ENCODE assay signal across 23 mouse cellular contexts in the genomic region with DNA sequence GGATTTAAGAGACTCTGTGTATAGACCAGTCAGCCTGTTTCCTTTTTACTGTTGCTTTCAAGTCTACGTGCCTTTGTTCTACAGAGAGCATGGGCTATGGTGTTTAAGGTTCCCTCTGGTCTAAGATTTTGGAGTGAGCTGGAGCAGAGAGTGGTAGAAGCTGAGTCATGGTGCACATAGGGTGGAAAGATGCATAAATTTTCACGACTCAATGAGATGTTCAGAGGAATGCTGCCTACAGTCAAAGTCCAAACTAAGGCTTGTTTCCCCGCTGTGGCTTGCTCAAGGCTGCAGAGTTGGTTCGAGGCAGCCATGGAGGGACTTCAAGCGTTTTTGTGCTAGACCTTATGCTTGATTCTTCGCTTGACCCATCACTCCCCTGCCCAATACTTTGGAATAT.
A peak's percentile ranks its signal among the peaks of the same experiment; 100 is the strongest.
DNase-seq lines count a peak whose midpoint lies in the region.
"Had no signal": no experiment of that assay in that cellular context is flagged by ENCODE, and none has a peak within 500 bp of the region (broad histone marks: within the 10 kb centered on the region; RNA-seq: fewer than 3 reads in every experiment).

No protein-coding gene starts in this region.

- no peak overlapping the region for H3K27ac ChIP-seq in heart, embryonic 10.5 days
- H3K27ac ChIP-seq: embryonic facial prominence, embryonic 10.5 days; embryonic facial prominence, embryonic 12.5 days; forebrain, embryonic 10.5 days; forebrain, embryonic 12.5 days had no signal

- no peak overlapping the region for H3K4me3 ChIP-seq in heart, embryonic 10.5 days
- H3K4me3 ChIP-seq: embryonic facial prominence, embryonic 10.5 days; embryonic facial prominence, embryonic 12.5 days; erythroblast, embryonic 14.5 days; forebrain, embryonic 10.5 days; forebrain, embryonic 12.5 days had no signal

- peaks cover 16% of the 10 kb centered on the region; the same call in 1 of the 2 replicates for H3K36me3 ChIP-seq in heart, embryonic 10.5 days
- H3K36me3 ChIP-seq: G1E had no signal

- H3K9me3 ChIP-seq in heart, embryonic 10.5 days, result no peaks in the 10 kb centered on the region
- H3K9me3 ChIP-seq: embryonic facial prominence, embryonic 10.5 days; embryonic facial prominence, embryonic 12.5 days; forebrain, embryonic 10.5 days; forebrain, embryonic 12.5 days; G1E had no signal

- H3K4me1 ChIP-seq in heart, embryonic 10.5 days, result peaks cover 20% of the 10 kb centered on the region

- intact Hi-C loops in heart, postnatal 14 days (cut with DNase I), result no loop called here

- no peaks in the 10 kb centered on the region for H3K27me3 ChIP-seq in heart, embryonic 10.5 days (ENCODE audit: insufficient read depth, poor library complexity, severe bottlenecking)
- H3K27me3 ChIP-seq: CH12.LX; embryonic facial prominence, embryonic 12.5 days; forebrain, embryonic 12.5 days had no signal

- 93% methylated on average over 6 of the region's 6 CpGs for whole genome bisulfite sequencing in heart, embryonic 10.5 days

- peak; percentile 67 for DNase-seq in heart, embryonic 10.5 days (ENCODE audit: low spot score)
- no peak for DNase-seq in heart, postnatal 14 days
- peak; percentile 20 for DNase-seq in 3T3-L1 (ENCODE audit: low read depth, low spot score)
- DNase-seq in NIH3T3 (ENCODE audit: low read depth), result peak; percentile 25
- DNase-seq in brain, adult 2 months (ENCODE audit: low read depth, low spot score), result peak; percentile 13
- DNase-seq in kidney, postnatal 36 days, result no peak
- DNase-seq in c-Kit-positive CD71-positive TER-119-positive erythroid progenitor cells, embryonic 14.5 days (ENCODE audit: low spot score), result no peak
- DNase-seq in layer of hippocampus, adult 18-20 months (ENCODE audit: low spot score in 2 of 2), result no peak
- DNase-seq: adrenal gland, adult 8-10 months; adrenal gland, postnatal 14 days; B cell, adult 2 months; cerebellum, adult 11-12 months; cerebellum, adult 2 months; cerebellum, adult 9-10 months; cerebellum, postnatal 10 days; cerebellum, postnatal 25 days had no signal

Comparison
In these comparisons a context has a peak if more than half of its experiments do, and no peak if none do; other contexts are left out.
1. DNase-seq: peak in heart, embryonic 10.5 days (single experiment), 3T3-L1 (single experiment), NIH3T3 (single experiment) and brain, adult 2 months (single experiment); none in heart, postnatal 14 days (0 of 2), kidney, postnatal 36 days (0 of 2), c-Kit-positive CD71-positive TER-119-positive erythroid progenitor cells, embryonic 14.5 days (single experiment) and layer of hippocampus, adult 18-20 months (0 of 2).